Mouse (Mus musculus) myocyte (in vitro differentiated cells): ENCODE measurements around the gene Shisa9. TPM values are rescaled to one million over a fixed set of nuclear protein-coding genes. Genes with fewer than 3 reads are reported as not detected.

Experiments used
- H3K27me3 ChIP-seq: one replicate; pipeline ENCODE4 v1.6.1; 2011; ENCODE audit not compliant: control insufficient read depth, insufficient read depth, insufficient read length
- H3K36me3 ChIP-seq: one replicate; pipeline ENCODE4 v1.6.1; 2011; ENCODE audit not compliant: control insufficient read depth, insufficient read depth
- H3K4me2 ChIP-seq: one replicate; pipeline ENCODE4 v1.6.1; 2011; ENCODE audit warnings: low read depth, control low read depth
- H3K4me3 ChIP-seq: one replicate; pipeline ENCODE4 v1.5.1; 2011; ENCODE audit warnings: mild to moderate bottlenecking, control low read depth, moderate library complexity
- H3K79me2 ChIP-seq: one replicate; pipeline ENCODE4 v1.6.1; 2011; ENCODE audit not compliant: control insufficient read depth, insufficient read depth
- H3ac ChIP-seq: one replicate; pipeline ENCODE4 v1.6.1; 2011; ENCODE audit not compliant: control insufficient read depth, insufficient read length
- CEBPB ChIP-seq: IDR thresholded peaks from 2 replicates; pipeline ENCODE4 v1.6.1; 2011; ENCODE audit warnings: mild to moderate bottlenecking, moderate library complexity; ENCODE audit not compliant: poor library complexity, insufficient read depth, severe bottlenecking
- E2F4 ChIP-seq: IDR thresholded peaks from one replicate; pipeline ENCODE4 v1.6.1; 2011; ENCODE audit warnings: mild to moderate bottlenecking, control low read depth, moderate library complexity; ENCODE audit not compliant: insufficient read depth
- MAX ChIP-seq: IDR thresholded peaks from one replicate; pipeline ENCODE4 v1.6.1; 2011; ENCODE audit warnings: low read depth, mild to moderate bottlenecking, control low read depth
- MYOD1 ChIP-seq, 3 experiments: IDR thresholded peaks; one replicate each; pipeline ENCODE4 v1.6.1; 2011; ENCODE audit warnings: control low read depth in 2 of 3, low read depth in 2 of 3, mild to moderate bottlenecking in 2 of 3, moderate library complexity in 1 of 3; ENCODE audit not compliant: insufficient read length in 2 of 3, control insufficient read depth in 1 of 3
- MYOG ChIP-seq, 3 experiments: IDR thresholded peaks; one replicate each; pipeline ENCODE4 v1.6.1; 2011; ENCODE audit warnings: control low read depth in 2 of 3, low read depth in 2 of 3, mild to moderate bottlenecking in 2 of 3; ENCODE audit not compliant: insufficient read length in 2 of 3, control insufficient read depth in 1 of 3, insufficient read depth in 1 of 3
- POLR2A ChIP-seq: IDR thresholded peaks from one replicate; pipeline ENCODE4 v1.6.1; 2011; ENCODE audit warnings: low read depth, mild to moderate bottlenecking, control low read depth, moderate library complexity; ENCODE audit not compliant: insufficient read length
- POLR2AphosphoS2 ChIP-seq: IDR thresholded peaks from one replicate; pipeline ENCODE4 v1.6.1; 2011; ENCODE audit warnings: low read depth, control low read depth; ENCODE audit not compliant: insufficient read length
- REST ChIP-seq: IDR thresholded peaks from one replicate; pipeline ENCODE4 v1.6.1; 2011; ENCODE audit warnings: mild to moderate bottlenecking, control low read depth, moderate library complexity; ENCODE audit not compliant: insufficient read depth, insufficient read length
- SRF ChIP-seq: IDR thresholded peaks from one replicate; pipeline ENCODE4 v1.6.1; 2011; ENCODE audit warnings: low read depth; ENCODE audit not compliant: control insufficient read depth, insufficient read length
- TCF12 ChIP-seq: IDR thresholded peaks from one replicate; pipeline ENCODE4 v1.6.1; 2011; ENCODE audit warnings: mild to moderate bottlenecking, control low read depth; ENCODE audit not compliant: poor library complexity, insufficient read depth, severe bottlenecking
- TCF3 ChIP-seq: IDR thresholded peaks from one replicate; pipeline ENCODE4 v1.6.1; 2011; ENCODE audit warnings: low read depth, control low read depth; ENCODE audit not compliant: insufficient read length
- USF1 ChIP-seq: IDR thresholded peaks from one replicate; pipeline ENCODE4 v1.6.1; 2011; ENCODE audit warnings: low read depth, mild to moderate bottlenecking, control low read depth, moderate library complexity
- polyA plus RNA-seq: library from polyadenylated mRNA; unstranded; fragments of >200 nt; fragmentation: generic; extraction: Trizol; gene quantifications from one replicate; pipeline ENCODE4 v1.2.1, GENCODE M21; 2012; ENCODE audit warnings: missing spikeins

The Shisa9 gene
- polyA plus RNA-seq, 1 experiment, result not detected

GRCm38 (mm10) chr16:12095365-12095764 lies 111.5 kb downstream of the Shisa9 start:
- no peaks in the 10 kb centered on the region for H3K79me2 ChIP-seq
- H3K4me3 ChIP-seq, result no peak overlapping the region
- TF ChIP-seq CEBPB (no peak), POLR2AphosphoS2 (no peak), SRF (no peak), REST (no peak), TCF3 (no peak), TCF12 (no peak), MYOG (IDR thresholded peaks at IDR 0.05; ENCODE audit: control insufficient read depth in 1 of 3, insufficient read depth in 1 of 3, insufficient read length in 2 of 3, low read depth in 2 of 3) (no peak), E2F4 (no peak), MAX (no peak), USF1 (no peak), MYOD1 (IDR thresholded peaks at IDR 0.05; ENCODE audit: control insufficient read depth in 1 of 3, insufficient read length in 2 of 3, low read depth in 2 of 3) (no peak), POLR2A (no peak)
- no peak overlapping the region for H3ac ChIP-seq
- H3K36me3 ChIP-seq, result no peaks in the 10 kb centered on the region
- no peaks in the 10 kb centered on the region for H3K27me3 ChIP-seq
- H3K4me2 ChIP-seq, result no peak overlapping the region

DNA sequence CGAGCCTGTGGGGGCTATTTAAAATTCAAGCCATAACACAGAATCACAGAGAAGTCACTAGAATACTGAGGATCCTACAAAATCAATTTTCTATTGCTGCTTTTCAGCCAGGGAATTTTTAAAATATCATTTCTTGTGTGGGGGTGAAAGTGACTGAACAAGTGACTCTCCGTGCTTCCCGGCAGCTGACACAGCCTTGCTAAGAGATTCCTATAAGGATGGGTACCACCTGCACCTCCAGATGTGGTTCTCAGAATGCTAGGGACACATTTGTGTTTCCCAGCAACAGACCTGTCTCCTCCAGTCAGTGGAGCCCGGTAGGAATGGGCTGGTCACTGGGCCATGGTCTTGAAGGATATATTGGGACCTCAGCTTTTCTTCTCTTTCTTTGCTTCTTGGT lies 124.5 kb downstream of the Shisa9 start:
- Histone ChIP-seq H3K79me2 (no peaks in the 10 kb centered on the region), H3K36me3 (no peaks in the 10 kb centered on the region), H3K4me3 (no peak overlapping the region), H3ac (no peak overlapping the region), H3K4me2 (no peak overlapping the region), H3K27me3 (no peaks in the 10 kb centered on the region)
- TF ChIP-seq POLR2A (no peak), MYOG (IDR thresholded peaks at IDR 0.05; ENCODE audit: control insufficient read depth in 1 of 3, insufficient read depth in 1 of 3, insufficient read length in 2 of 3, low read depth in 2 of 3) (no peak), E2F4 (no peak), USF1 (no peak), SRF (no peak), MYOD1 (IDR thresholded peaks at IDR 0.05; ENCODE audit: control insufficient read depth in 1 of 3, insufficient read length in 2 of 3, low read depth in 2 of 3) (no peak), REST (no peak)

- Histone ChIP-seq H3K4me3 (no peak overlapping the region), H3K79me2 (no peaks in the 10 kb centered on the region), H3K27me3 (no peaks in the 10 kb centered on the region), H3ac (no peak overlapping the region), H3K4me2 (no peak overlapping the region), H3K36me3 (no peaks in the 10 kb centered on the region)
- no peak for TF ChIP-seq POLR2A
- no peak for TF ChIP-seq REST
- no peak for TF ChIP-seq MYOG (IDR thresholded peaks at IDR 0.05; ENCODE audit: control insufficient read depth in 1 of 3, insufficient read depth in 1 of 3, insufficient read length in 2 of 3, low read depth in 2 of 3)
Observed at GRCm38 (mm10) chr16:12110851-12111437, 127.0 kb downstream of the Shisa9 start.

DNA sequence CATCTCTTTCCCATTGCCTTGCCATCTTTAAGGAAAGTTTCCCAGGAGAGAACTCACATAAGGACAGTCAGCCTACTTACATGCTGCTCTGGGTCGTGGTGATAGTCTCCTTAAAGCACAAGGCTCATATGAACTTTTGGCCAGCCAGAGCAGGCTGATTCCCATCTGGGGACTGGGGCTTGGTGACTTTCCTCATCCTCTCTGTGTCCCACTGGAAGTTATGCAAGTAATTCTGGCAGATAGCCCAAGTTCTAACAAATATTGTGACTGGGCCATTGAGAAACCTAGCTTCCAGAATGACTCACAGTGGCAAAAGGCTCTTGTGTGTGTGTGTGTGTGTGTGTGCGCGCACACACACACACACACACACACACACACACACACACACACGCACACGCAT lies 130.5 kb downstream of the Shisa9 start:
- Histone ChIP-seq H3K4me2 (no peak overlapping the region), H3K27me3 (no peaks in the 10 kb centered on the region), H3K79me2 (no peaks in the 10 kb centered on the region), H3K4me3 (no peak overlapping the region), H3ac (no peak overlapping the region), H3K36me3 (no peaks in the 10 kb centered on the region)
- TF ChIP-seq MYOD1 (IDR thresholded peaks at IDR 0.05; ENCODE audit: control insufficient read depth in 1 of 3, insufficient read length in 2 of 3, low read depth in 2 of 3), result no peak
- no peak for TF ChIP-seq MAX
- TF ChIP-seq TCF3, result no peak
- no peak for TF ChIP-seq TCF12
- TF ChIP-seq MYOG (IDR thresholded peaks at IDR 0.05; ENCODE audit: control insufficient read depth in 1 of 3, insufficient read depth in 1 of 3, insufficient read length in 2 of 3, low read depth in 2 of 3), result no peak
- TF ChIP-seq USF1, result no peak
- no peak for TF ChIP-seq E2F4
- no peak for TF ChIP-seq POLR2A
- no peak for TF ChIP-seq SRF
- TF ChIP-seq CEBPB, result no peak
- TF ChIP-seq REST, result no peak
- no peak for TF ChIP-seq POLR2AphosphoS2
